Mouse (Mus musculus) ES-E14 (cell line): ENCODE results near the gene Borcs8.

ENCODE experiments used
- MAFK ChIP-seq: IDR thresholded peaks from 2 replicates; pipeline ENCODE4 v1.6.1; 2014; ENCODE audit warnings: mild to moderate bottlenecking, low read depth, low read length, inconsistent platforms; ENCODE audit not compliant: insufficient read depth
- ZC3H11A ChIP-seq: IDR thresholded peaks from 2 replicates; pipeline ENCODE4 v1.6.1; 2012; ENCODE audit warnings: low read depth, mild to moderate bottlenecking, inconsistent platforms, low read length, borderline replicate concordance
- ZNF384 ChIP-seq: IDR thresholded peaks from 2 replicates; pipeline ENCODE4 v1.6.1; 2012; ENCODE audit warnings: low read depth, low read length, inconsistent platforms

DNA sequence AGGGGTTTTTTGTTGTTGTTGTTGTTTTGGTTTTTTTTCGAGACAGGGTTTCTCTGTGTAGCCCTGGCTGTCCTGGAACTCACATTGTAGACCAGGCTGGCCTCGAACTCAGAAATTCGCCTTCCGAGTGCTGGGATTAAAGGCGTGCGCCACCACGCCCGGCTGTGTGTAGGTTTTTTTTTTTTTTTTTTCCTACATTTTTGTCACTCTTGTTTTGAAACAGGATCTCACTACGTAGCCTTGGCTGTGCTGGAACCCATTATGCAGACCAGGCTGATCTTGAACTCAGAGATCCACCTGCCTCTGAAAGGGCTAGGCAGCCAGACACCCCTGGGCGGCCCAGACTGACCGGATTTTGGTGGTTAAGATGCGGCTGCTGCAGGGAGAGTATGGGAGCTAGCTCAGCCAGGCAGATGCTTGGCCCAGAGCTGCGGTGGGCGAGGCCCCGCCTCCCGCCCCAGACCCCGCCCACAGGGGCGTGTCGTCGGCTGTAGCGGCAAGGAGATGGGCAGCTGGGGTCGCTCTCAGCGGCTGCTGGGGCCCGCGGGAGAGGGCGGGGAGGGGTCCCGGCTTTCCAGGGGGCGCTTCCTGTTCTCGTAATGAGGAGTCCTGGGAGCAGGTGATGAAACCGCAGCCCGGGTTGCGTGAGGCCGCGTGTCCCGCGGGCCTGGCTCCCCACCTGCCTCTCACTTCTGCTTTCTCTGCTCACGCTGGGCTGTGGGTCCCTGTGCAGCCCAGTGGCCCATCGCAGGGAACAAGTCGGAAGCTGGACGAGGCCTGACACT is 19.0 kb downstream of the Borcs8 start:
- peak; percentile 88 for TF ChIP-seq ZNF384
- no peak for TF ChIP-seq ZC3H11A
- TF ChIP-seq MAFK = no peak
